Mouse (Mus musculus) cerebellum, adult (tissue): ENCODE results near the gene Fadd.

Experiments
- ATAC-seq: cut with Nextera tagmentation; 2 replicates; pipeline ENCODE4 v1.9.2; 2017; ENCODE audit warnings: mild to moderate bottlenecking, moderate library complexity, mixed read lengths; ENCODE audit not compliant: insufficient number of reproducible peaks, low FRiP score, low TSS enrichment

The Fadd gene

GRCm38 (mm10) chr7:144581559-144582283, 542 bp downstream of the Fadd start:
- peak; percentile 43 for ATAC-seq

- ATAC-seq = no peak
These were observed 4.4 kb downstream of the Fadd start for GRCm38 (mm10) chr7:144577876-144578275.

GRCm38 (mm10) chr7:144572234-144572633, 10.0 kb downstream of the Fadd start:
- no peak for ATAC-seq

- ATAC-seq = no peak
These were observed 10.7 kb downstream of the Fadd start for GRCm38 (mm10) chr7:144571598-144571997.

GRCm38 (mm10) chr7:144569428-144569827, 12.8 kb downstream of the Fadd start:
- no peak for ATAC-seq

GRCm38 (mm10) chr7:144568091-144568490, 14.2 kb downstream of the Fadd start:
- no peak for ATAC-seq

GRCm38 (mm10) chr7:144566921-144567682, 15.2 kb downstream of the Fadd start:
- ATAC-seq = no peak

- no peak; the same call in 1 of the 2 replicates for ATAC-seq
These were observed 18.7 kb downstream of the Fadd start for GRCm38 (mm10) chr7:144563456-144564155.

- ATAC-seq = no peak
These were observed 20.2 kb downstream of the Fadd start for GRCm38 (mm10) chr7:144562016-144562415.

GRCm38 (mm10) chr7:144560594-144560993, 21.7 kb downstream of the Fadd start:
- ATAC-seq = no peak

GRCm38 (mm10) chr7:144558552-144558951, 23.7 kb downstream of the Fadd start:
- no peak for ATAC-seq

GRCm38 (mm10) chr7:144554123-144554472, 28.2 kb downstream of the Fadd start:
- no peak for ATAC-seq

- ATAC-seq = peak; percentile 84
These were observed 28.8 kb downstream of the Fadd start, which contains the start of gene Ppfia1 for GRCm38 (mm10) chr7:144553237-144554122. Gene Ppfia1, minus strand, starts transcription at chr7:144553729.

GRCm38 (mm10) chr7:144552274-144552673, 30.0 kb downstream of the Fadd start:
- ATAC-seq = no peak

- ATAC-seq = no peak
These were observed 31.5 kb downstream of the Fadd start for GRCm38 (mm10) chr7:144550811-144551210.

GRCm38 (mm10) chr7:144549904-144550566, 32.2 kb downstream of the Fadd start:
- peak; percentile 52 for ATAC-seq

GRCm38 (mm10) chr7:144545231-144545630, 37.0 kb downstream of the Fadd start:
- no peak for ATAC-seq

- no peak for ATAC-seq
These were observed 40.9 kb downstream of the Fadd start for GRCm38 (mm10) chr7:144541351-144541750.

- no peak for ATAC-seq
These were observed 43.1 kb downstream of the Fadd start for GRCm38 (mm10) chr7:144539146-144539545.
